Mouse (Mus musculus) hindbrain, embryonic 16.5 days (tissue): ENCODE data around the gene Zfp687. TPM values are rescaled to one million over a fixed set of nuclear protein-coding genes. Genes with fewer than 3 reads are reported as not detected.
A peak's percentile ranks its signal among the peaks of the same experiment; 100 is the strongest.

ENCODE experiments used
- ATAC-seq: fragments of 200-750 bp; cut with Nextera tagmentation; 2 replicates; pipeline ENCODE4 v1.8.0; 2017; ENCODE audit warnings: moderate TSS enrichment, moderate library complexity
- H3K27ac ChIP-seq: fragments of 300-500 bp; sonication (generic); 2 replicates; pipeline ENCODE4 v1.5.1; 2014; ENCODE audit warnings: low read depth, mild to moderate bottlenecking, control low read depth, low read length, moderate library complexity
- H3K27me3 ChIP-seq: fragments of 300-500 bp; sonication (generic); replicated peaks from 2 replicates; pipeline ENCODE4 v1.6.1; 2014; ENCODE audit warnings: low read length; ENCODE audit not compliant: control insufficient read depth, insufficient read depth
- H3K36me3 ChIP-seq: fragments of 300-500 bp; sonication (generic); 2 replicates; pipeline ENCODE4 v1.6.1; 2014; ENCODE audit warnings: mild to moderate bottlenecking, low read length, moderate library complexity, mixed read lengths; ENCODE audit not compliant: control insufficient read depth, insufficient read depth
- H3K4me1 ChIP-seq: fragments of 300-500 bp; sonication (generic); 2 replicates; pipeline ENCODE4 v1.6.1; 2014; ENCODE audit warnings: low read depth, low read length; ENCODE audit not compliant: control insufficient read depth, insufficient read depth
- H3K4me2 ChIP-seq: fragments of 300-500 bp; sonication (generic); 2 replicates; pipeline ENCODE4 v1.6.1; 2014; ENCODE audit warnings: mild to moderate bottlenecking, low read length, control low read depth, moderate library complexity
- H3K4me3 ChIP-seq: fragments of 300-500 bp; sonication (generic); 2 replicates; pipeline ENCODE4 v1.5.1; 2014; ENCODE audit warnings: mild to moderate bottlenecking, low read length, control low read depth, moderate library complexity
- H3K9ac ChIP-seq: fragments of 300-500 bp; sonication (generic); 2 replicates; pipeline ENCODE4 v1.6.1; 2014; ENCODE audit warnings: low read depth, mild to moderate bottlenecking, control low read depth, low read length, moderate library complexity
- H3K9me3 ChIP-seq: fragments of 300-500 bp; sonication (generic); 2 replicates; pipeline ENCODE4 v1.6.1; 2014; ENCODE audit warnings: mild to moderate bottlenecking, low read length, moderate library complexity; ENCODE audit not compliant: control insufficient read depth
- WGBS: fragments of 180-500 bp; shearing (Covaris S2); extraction: QIAGEN DNeasy Blood & Tissue Kit; methylation state at CpG from one replicate; pipeline ENCODE4 v1.1.7; 2014; 5-methylcytosine and 5-hydroxymethylcytosine counted together
- polyA plus RNA-seq: library from polyadenylated mRNA; unstranded; fragments of >200 nt; fragmentation: Nextera tagmentation; extraction: Ambion mirVana; gene quantifications from 2 replicates; pipeline ENCODE4 v1.2.1, GENCODE M21; 2015

Zfp687 gene
- polyA plus RNA-seq, 1 experiment from 2014 or later = 15.9 TPM

DNA sequence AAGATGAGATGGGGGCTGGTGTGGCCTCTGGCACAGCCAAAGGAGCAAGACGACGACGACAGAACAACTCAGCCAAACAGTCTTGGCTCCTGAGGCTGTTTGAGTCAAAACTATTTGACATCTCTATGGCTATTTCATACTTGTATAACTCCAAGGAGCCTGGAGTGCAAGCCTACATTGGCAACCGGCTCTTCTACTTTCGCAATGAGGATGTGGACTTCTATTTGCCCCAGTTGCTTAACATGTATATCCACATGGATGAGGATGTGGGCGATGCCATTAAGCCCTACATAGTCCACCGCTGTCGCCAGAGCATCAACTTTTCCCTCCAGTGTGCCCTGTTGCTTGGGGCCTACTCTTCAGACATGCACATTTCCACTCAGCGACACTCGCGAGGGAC, 30.9 kb downstream of the Zfp687 start:
- peaks cover 2% of the 10 kb centered on the region; the same call in 1 of the 2 replicates for H3K4me1 ChIP-seq
- H3K27me3 ChIP-seq = no peaks in the 10 kb centered on the region
- ATAC-seq = no peak
- no peak overlapping the region for H3K9ac ChIP-seq
- H3K36me3 ChIP-seq = peaks cover 9% of the 10 kb centered on the region; the same call in 1 of the 2 replicates
- H3K9me3 ChIP-seq = no peaks in the 10 kb centered on the region
- WGBS = 88% methylated on average over 11 of the region's 11 CpGs
- H3K4me3 ChIP-seq = no peak overlapping the region
- no peak overlapping the region for H3K4me2 ChIP-seq
- no peak overlapping the region for H3K27ac ChIP-seq

DNA sequence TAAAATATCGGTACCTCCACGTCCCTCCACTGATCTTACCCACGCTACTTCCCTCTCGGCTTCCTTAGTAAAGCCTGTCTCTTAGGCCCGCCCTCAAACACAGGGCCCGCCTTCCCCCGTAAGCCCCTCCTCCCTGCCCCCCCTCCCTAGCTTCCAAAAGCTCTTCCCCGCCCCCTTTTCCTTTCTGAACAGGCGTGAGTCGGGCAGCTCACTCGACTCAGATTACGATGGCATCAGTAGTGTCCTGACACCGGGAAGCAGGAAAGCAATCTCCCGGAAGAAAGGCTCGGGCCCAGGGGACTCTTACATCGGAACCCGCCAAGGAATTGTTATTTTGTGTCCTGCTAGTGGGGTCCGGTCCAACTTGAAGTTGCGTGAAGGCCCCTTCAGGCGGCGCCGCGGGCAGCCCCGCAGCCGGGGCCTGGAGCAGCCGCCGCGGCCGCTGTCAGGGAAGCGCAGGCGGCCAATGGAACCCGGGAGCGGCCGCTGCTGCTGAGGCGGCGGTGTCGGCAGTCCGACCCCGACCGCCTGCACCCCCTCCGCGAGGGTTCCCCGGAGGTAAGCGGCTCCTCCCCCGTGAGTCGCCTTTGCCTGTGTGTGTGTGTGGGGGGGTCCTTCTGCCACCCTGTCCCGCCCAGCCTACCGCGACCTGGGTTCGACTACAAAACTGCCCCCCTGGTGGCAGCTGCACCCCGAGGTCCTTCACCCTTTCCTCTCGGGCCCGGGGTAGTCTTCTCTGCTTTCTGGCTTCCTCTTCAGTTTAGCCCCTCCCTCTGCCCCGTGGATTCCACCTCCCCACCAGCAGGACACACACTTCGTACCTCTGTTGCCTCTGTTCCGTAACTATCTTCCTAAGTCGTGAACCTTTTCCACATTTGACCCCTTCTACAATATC, 40.5 kb downstream of the Zfp687 start, which contains the start of gene Pi4kb:
Gene Pi4kb, plus strand, starts transcription at position 204 of the 895 bp plus-strand sequence.
- H3K27ac ChIP-seq = peak within 1 kb of the TSS; percentile 88
- H3K4me3 ChIP-seq = peak within 1 kb of the TSS; percentile 98
- peak within 1 kb of the TSS; percentile 98 for H3K9ac ChIP-seq
- ATAC-seq = peak; percentile 95
- H3K36me3 ChIP-seq = 0 out of 2 replicates have a peak, but pooled peaks cover 3% of the 10 kb centered on the region
- H3K27me3 ChIP-seq = no peaks in the 10 kb centered on the region
- H3K4me1 ChIP-seq = peaks cover 11% of the 10 kb centered on the region
- peak within 1 kb of the TSS; percentile 60 for H3K4me2 ChIP-seq
- WGBS = under 1% methylated on average over 51 of the region's 57 CpGs
- no peaks in the 10 kb centered on the region for H3K9me3 ChIP-seq

DNA sequence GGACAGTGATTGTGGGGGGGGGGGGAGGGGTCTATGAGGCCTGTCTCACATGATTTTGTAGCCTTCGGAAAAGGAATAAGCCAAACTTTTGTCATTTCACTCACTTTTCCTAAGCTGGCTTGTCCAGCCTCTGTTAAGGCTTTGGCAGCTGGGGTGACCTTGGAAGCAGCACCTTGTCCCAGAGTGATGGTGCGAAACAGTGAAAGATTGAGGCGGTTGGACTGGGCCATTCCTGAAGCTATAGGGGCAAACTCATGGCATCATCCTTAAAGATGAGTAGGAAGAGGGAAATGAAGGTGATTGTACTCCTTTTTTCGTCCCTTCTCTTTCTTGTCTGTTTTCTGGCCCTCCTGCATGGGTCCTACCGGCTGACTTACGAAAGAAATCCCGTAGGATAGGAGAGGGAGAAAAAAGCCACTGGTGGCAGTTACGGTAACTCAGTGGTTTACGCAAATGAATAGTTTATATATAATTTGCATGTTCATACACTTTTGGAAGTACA, 41.2 kb downstream of the Zfp687 start:
- WGBS = 16% methylated on average over 9 of the region's 9 CpGs
- no peaks in the 10 kb centered on the region for H3K9me3 ChIP-seq
- peak overlapping the region; percentile 16; the same call in 1 of the 2 replicates for H3K27ac ChIP-seq
- H3K27me3 ChIP-seq = no peaks in the 10 kb centered on the region
- H3K4me3 ChIP-seq = peak overlapping the region; percentile 98
- H3K4me2 ChIP-seq = peak overlapping the region; percentile 60
- peak overlapping the region; percentile 43 for H3K9ac ChIP-seq
- peak; percentile 64 for ATAC-seq
- H3K4me1 ChIP-seq = peaks cover 11% of the 10 kb centered on the region
- 0 out of 2 replicates have a peak, but pooled peaks cover 3% of the 10 kb centered on the region for H3K36me3 ChIP-seq

DNA sequence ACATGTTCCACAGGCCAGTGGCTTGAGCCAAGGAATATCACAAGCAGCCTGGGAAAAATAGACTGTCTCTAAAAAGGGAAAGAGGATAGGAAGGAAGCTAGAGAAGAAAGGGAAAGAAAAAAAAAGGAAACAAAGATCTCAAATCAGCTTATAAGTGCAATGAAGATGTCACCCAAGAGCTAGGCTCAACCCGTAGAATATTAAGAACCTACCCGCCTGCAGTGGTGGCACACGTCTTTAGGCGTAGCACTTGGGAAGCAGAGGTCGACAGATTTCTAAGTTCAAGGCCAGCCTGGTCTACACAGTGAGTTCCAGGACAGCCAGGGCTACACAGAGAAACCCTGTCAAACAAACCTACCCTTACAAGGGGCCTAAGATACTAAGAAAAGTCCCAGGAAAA, 41.6 kb downstream of the Zfp687 start:
- peaks cover 11% of the 10 kb centered on the region for H3K4me1 ChIP-seq
- ATAC-seq = no peak
- H3K27me3 ChIP-seq = no peaks in the 10 kb centered on the region
- H3K4me3 ChIP-seq = no peak overlapping the region
- H3K4me2 ChIP-seq = peak overlapping the region; percentile 60
- H3K9ac ChIP-seq = no peak overlapping the region
- H3K27ac ChIP-seq = no peak overlapping the region
- 79% methylated on average over 5 of the region's 5 CpGs for WGBS
- no peaks in the 10 kb centered on the region for H3K9me3 ChIP-seq
- H3K36me3 ChIP-seq = 0 out of 2 replicates have a peak, but pooled peaks cover 3% of the 10 kb centered on the region

DNA sequence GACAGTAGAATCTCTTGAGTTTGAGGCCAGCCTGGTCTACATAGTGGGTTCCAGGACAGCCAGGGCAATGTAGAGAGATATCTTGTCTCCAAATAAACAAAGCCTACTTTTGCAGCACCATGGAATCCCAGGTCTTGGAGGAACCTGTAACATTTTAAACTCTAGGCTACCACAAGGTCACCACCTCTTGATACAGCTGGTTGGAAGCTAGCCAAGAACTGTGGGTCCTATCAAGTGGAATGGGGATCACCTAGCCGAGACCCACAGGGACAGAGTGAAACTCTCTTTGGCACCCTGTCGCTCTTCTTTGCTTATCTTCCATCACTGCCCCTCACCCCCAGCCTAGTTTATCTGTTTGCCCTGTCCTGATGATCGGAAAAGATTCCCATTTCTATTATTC, 42.7 kb downstream of the Zfp687 start:
- Histone ChIP-seq H3K4me3 (no peak overlapping the region), H3K36me3 (no peaks in the 10 kb centered on the region), H3K9me3 (no peaks in the 10 kb centered on the region), H3K27ac (no peak overlapping the region), H3K4me2 (no peak overlapping the region), H3K27me3 (no peaks in the 10 kb centered on the region), H3K9ac (no peak overlapping the region), H3K4me1 (peaks cover 11% of the 10 kb centered on the region)
- 94% methylated on average over 3 of the region's 3 CpGs for WGBS
- no peak for ATAC-seq

DNA sequence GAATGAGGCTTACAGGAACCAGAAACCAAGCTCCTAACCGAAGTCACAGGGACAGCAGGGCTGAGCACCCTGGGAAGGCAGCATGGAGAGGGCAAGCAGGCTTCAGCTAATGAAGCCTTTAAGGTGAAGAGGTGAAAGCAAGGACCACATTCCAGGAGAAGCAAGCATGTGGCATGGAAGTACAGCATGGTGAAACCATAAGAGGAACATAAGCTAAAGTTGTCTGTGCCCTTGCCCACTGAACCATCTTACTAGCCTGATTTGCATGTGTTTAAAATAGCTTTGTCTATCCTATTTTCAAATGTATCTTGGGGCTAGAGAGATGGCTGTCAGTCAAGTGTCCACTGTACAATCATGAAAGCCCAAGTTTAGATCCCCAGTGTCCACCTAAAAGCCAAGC, 49.4 kb downstream of the Zfp687 start:
- no peak overlapping the region for H3K4me2 ChIP-seq
- 67% methylated on average over 1 of the region's 1 CpGs for WGBS
- no peaks in the 10 kb centered on the region for H3K36me3 ChIP-seq
- no peak overlapping the region for H3K9ac ChIP-seq
- H3K27ac ChIP-seq = no peak overlapping the region
- H3K9me3 ChIP-seq = no peaks in the 10 kb centered on the region
- ATAC-seq = no peak
- H3K4me3 ChIP-seq = no peak overlapping the region
- no peaks in the 10 kb centered on the region for H3K27me3 ChIP-seq
- no peaks in the 10 kb centered on the region for H3K4me1 ChIP-seq

DNA sequence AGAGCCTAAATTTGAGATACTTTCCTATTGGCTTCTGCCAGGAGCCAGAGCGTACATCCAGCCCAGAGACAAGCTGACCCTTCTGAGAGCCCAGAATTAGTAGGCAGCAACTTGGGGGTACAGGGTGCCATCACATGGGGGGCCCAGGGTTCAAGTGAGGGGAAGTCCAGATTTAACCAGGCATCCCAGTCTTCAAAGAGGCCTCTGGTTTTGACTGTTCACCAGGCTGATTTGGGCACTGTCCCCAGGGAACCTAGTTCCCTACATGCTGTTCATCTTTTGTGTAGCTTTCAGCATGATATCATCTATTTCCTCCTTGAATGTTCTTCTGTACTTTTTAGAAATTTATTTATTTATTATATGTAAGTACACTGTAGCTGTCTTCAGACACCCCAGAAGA, 50.3 kb downstream of the Zfp687 start:
- Histone ChIP-seq H3K9ac (no peak overlapping the region), H3K27ac (no peak overlapping the region), H3K9me3 (no peaks in the 10 kb centered on the region), H3K4me2 (no peak overlapping the region), H3K27me3 (no peaks in the 10 kb centered on the region), H3K4me3 (no peak overlapping the region), H3K36me3 (no peaks in the 10 kb centered on the region), H3K4me1 (no peaks in the 10 kb centered on the region)
- no peak for ATAC-seq
- 100% methylated on average over 1 of the region's 1 CpGs for WGBS

DNA sequence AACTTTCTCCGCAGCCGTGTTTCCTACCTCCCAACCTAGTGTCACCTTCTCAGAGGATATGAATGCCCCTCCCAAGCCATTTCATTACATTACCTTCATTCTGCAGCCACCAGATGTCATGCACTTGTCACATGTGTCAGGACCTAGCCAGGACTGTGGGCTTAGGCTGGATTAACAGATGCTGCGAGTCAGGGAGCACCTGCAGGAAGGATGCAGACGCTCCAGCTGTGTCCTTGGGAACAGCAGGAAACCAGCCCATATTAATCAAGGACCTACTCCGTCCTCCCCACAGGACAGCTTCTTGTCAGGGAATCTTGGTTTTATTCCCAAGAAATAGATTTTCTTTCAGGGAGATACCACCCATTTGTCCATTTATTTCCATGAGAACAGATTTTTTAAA, 54.9 kb downstream of the Zfp687 start:
- 0 out of 2 replicates have a peak, but pooled peaks have one; percentile 34 for ATAC-seq
- no peak overlapping the region for H3K9ac ChIP-seq
- 47% methylated on average over 5 of the region's 5 CpGs for WGBS

DNA sequence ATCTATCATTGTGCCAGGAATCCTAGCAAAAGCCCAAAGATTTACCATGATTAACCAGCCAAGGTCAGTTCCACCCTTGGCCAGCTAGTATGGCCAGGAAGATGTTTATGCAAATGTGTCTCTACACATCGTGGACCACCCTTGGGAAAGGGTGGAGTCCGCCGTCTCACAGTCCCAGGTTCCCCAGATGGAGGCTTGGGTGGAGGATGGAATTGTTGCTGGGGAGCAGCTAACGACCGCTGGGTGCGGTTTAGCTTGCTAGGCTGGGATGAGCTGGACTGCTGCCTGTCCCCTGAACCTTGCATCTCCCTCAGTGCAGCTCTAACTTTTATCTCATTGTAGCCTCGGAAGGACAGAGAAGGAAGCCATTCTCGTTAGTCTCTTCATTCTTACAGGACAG, 55.4 kb downstream of the Zfp687 start:
- Histone ChIP-seq H3K4me1 (peaks cover 7% of the 10 kb centered on the region), H3K9ac (no peak overlapping the region), H3K36me3 (peaks cover 26% of the 10 kb centered on the region), H3K9me3 (no peaks in the 10 kb centered on the region), H3K4me3 (no peak overlapping the region), H3K27ac (no peak overlapping the region), H3K27me3 (no peaks in the 10 kb centered on the region), H3K4me2 (no peak overlapping the region)
- WGBS = 55% methylated on average over 8 of the region's 8 CpGs
- no peak for ATAC-seq

More for the DNA sequence above, 54.9 kb downstream of the Zfp687 start:
- no peaks in the 10 kb centered on the region for H3K9me3 ChIP-seq
- peaks cover 3% of the 10 kb centered on the region for H3K4me1 ChIP-seq
- no peaks in the 10 kb centered on the region for H3K27me3 ChIP-seq
- peaks cover 26% of the 10 kb centered on the region for H3K36me3 ChIP-seq
- H3K4me2 ChIP-seq = no peak overlapping the region
- no peak overlapping the region for H3K4me3 ChIP-seq
- no peak overlapping the region for H3K27ac ChIP-seq
